Mouse (Mus musculus): ENCODE data around the gene Itpr2.

Itpr2 gene

DNA sequence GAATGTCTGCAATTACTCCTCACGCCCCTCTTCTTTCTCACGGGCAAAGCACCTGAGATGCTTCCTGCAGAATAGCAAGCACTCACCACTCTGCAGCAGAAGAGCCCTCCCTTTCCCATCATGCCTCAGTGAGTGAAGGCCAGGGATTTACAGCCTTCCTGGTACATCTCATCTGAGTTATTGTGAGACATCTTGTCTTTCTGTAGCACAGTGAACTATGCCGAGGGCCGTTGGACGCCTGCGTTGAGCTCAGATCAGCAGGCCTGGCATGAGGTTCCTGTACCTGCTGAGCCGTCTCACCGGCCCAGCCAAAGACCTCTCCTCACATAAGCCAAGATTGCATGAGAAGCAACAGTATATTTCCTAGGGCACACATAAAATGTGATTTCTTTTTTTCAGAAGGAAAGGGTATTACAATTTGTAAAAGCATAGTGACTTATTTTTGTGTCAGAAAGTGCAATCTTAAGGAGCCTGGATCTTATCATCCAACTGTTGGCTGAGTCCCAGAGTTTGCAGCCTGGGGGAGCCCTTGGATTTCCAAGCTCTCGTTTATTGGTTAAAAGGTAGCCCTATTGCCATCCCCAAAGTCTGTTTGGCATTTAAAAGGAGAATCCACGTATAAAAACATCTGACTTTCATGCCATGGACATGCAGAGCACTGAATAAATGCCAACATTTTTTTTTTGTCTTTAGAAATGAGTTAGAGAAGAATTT is 158.2 kb downstream of the Itpr2 start:
- peak; percentile 68 for DNase-seq

GRCm38 (mm10) chr6:146342995-146343394 is 159.0 kb downstream of the Itpr2 start:
- DNase-seq = peak; percentile 80

DNA sequence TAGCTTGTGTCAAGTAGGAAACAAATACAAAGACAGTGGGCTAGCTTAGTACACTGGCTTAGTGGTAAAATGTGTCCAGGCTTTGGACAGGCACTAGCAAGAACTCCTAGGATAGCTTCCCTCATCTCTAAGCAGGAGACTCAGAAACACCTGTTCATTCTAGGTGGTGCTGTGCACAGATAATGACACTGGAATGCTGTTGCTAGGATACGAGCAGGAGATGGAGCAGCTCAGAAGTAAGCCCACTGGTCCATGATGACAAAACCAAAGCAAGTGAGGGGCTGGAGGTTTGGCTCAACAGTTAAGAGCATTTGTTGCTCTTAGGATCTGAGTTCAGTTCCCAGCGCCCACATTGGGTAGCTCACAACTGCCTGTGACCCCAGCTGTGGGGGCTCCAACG is 160.1 kb downstream of the Itpr2 start:
- DNase-seq = no peak

- no peak for DNase-seq
Measured at GRCm38 (mm10) chr6:146341413-146341812, 160.6 kb downstream of the Itpr2 start.

DNA sequence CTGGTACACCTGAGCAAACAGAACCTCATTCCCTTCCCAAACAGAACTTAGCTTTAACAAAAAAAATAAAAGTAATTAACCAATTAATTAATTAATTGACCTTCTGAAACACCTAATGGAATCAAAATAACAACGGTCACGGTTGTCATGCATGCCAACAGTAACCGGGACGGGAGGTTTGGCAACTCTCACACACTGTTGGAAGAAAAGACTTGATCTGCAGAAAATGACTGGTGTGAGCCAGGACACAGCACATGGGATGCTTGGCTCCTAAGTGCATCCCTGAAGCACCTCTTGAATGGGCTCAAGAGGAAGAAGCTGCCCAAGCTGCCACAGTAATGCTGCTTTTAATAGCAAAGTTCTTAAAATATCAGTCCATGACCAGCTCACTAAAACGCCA is 161.1 kb downstream of the Itpr2 start:
- DNase-seq = no peak

GRCm38 (mm10) chr6:146339779-146340178 is 162.2 kb downstream of the Itpr2 start:
- peak; percentile 31 for DNase-seq

GRCm38 (mm10) chr6:146337237-146337636 is 164.8 kb downstream of the Itpr2 start:
- no peak for DNase-seq

GRCm38 (mm10) chr6:146335191-146335590 is 166.8 kb downstream of the Itpr2 start:
- no peak for DNase-seq

DNA sequence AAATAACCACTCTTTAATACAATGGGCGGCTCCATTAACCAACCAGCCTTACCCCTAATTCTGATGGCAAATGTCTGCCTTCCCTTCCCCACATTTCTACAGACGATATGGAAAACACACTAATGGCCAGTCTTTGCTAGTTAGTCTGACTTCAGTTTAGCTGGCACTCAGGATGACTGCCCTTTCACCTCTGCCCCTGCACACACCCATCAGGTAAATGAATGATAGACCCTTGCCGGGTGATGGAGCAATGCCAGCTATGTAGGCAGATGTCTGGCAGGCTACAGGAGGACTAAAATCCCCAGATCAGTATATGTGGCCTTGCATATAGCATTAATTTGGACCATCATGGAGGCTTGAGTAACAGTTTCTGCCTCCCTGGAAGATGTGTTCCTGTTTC is 168.5 kb downstream of the Itpr2 start:
- no peak for DNase-seq

DNA sequence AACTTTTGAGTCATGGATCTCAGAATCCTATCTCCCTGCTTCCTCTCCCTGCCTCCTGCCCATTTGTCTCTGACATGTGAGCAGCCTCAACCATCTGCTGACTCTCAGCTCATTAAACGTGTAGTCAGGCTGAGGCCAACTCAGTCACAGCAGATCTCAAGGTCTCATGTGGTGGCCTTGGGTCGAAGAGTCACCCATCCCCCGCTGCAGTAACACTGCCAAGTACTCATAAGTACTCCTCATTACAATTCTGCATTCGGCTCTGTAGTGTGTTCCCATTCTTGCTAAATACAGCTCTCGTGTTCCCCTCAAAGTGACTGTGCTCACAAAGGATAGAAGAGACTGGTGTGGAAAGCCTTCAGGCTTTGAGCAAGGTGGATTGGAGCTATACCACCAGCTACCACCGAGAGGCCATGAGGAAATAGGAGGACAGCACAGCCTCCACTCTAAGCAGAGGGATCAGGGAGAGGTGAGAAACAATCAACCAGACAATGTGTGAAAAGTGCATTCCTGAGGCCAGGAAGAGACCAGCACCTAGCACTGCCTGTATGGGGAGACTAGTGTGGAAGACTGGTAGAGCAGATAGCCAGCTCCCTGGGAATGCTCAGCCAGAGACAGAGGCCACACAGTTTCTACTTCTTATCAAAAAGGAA is 170.9 kb downstream of the Itpr2 start:
- peak; percentile 17 for DNase-seq

DNA sequence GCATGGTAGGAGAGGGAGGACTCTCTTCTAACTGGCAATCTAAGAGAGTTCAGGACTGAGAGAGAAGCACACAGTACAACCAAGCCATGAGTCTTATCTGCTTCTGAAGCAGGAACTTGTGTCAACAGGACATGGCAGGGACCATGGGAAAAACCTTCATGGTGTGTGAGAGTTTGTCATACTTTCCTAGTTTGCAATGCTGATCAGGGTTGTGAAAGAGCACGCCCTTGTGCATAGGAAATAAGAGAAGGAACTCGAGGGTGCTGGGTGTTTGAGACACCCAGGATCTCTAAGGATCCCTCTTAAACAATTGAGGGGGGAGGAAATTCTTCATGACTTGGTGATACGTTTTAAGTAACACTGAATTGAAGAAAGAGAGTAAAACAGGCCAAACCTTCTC is 172.9 kb downstream of the Itpr2 start:
- no peak for DNase-seq

DNA sequence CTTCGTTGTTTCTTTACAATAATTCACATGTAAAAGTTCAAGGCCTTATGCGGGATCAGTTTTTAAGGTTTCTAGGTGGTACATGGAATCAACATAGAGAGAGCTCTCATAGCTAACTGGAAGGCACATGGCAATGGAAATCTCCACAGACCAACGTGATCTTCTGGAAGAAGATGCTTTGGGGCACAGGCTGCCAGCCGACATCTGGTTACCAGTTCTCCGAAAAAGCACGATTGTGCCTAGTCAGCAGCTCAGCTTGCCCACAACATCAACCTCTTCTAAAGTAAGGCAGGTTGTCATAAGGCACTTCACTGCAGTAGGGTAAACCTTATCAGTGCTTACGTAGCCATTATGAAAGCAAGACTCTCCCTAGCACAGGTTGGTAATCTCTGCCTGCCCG is 175.4 kb downstream of the Itpr2 start:
- DNase-seq = no peak

DNA sequence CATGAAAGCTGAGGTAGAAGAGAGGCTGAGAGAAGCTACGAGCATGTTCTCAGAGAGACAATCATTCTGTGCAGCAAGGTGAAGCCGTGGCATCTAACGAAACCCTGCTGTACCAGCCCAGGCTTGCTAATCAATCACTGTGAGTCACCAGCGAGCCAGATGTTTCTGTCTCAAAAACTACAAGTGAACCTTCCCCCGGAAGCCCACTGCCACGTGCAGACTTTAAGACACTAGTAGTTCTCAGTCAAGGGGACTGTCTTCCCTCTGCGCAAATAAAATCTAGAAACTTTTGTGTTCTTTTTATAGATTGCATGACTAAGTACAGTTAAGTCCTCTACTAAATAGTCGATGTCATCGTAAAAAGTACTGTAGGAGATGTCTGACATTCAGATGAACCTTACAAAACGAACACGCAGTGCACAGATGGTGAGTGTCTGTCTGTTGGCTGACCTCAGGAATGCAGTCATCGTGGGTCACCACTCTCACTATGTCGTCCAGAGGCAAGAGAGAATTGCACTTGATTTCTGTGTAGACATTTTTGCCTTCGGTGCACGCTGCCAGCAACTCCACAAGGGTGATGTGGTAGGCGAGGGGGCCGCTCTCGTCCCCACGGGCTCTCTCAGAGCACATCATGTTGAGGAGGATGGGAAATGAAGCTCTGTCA is 177.3 kb downstream of the Itpr2 start:
- DNase-seq = no peak

- no peak for DNase-seq
Measured at GRCm38 (mm10) chr6:146322555-146322954, 179.5 kb downstream of the Itpr2 start.

DNA sequence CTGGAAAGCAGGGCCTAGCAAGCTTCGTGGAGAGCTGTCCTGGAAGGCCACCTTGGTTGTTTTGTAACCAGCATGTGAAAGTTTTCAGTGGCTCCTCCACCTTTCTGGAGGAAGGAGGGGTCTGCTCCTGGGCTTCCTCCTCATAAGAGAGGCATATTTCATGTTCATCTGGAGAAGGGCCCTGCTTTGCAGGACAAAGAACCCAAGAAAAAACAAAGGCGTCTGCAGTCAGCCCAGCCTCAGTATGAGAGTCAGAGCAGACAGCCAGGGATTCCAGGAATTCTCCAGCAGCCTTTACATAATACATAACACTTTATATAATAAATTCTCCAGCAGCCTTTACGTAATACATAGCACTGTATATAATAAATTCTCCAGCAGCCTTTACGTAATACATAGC is 180.1 kb downstream of the Itpr2 start:
- no peak for DNase-seq

GRCm38 (mm10) chr6:146316415-146316814 is 185.6 kb downstream of the Itpr2 start:
- no peak for DNase-seq

DNA sequence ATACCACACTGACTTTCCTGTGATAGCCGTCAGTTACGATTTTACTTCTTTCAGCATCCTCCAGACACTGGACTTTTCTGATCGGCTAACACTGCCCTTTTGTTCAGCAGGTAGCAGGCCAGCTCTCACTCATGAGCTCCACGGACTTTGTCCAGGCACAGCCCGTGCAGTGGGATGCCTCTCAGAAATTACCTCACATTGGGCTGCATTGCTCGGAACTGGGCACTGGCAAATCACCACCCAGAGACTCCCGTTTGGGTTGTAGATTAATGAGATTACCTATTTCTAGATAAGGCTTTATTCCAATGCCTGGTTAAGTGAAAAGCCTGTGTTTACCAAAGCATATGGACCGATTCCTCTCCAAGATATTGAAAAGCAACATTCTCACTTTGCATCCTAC is 186.9 kb downstream of the Itpr2 start:
- DNase-seq = no peak

DNA sequence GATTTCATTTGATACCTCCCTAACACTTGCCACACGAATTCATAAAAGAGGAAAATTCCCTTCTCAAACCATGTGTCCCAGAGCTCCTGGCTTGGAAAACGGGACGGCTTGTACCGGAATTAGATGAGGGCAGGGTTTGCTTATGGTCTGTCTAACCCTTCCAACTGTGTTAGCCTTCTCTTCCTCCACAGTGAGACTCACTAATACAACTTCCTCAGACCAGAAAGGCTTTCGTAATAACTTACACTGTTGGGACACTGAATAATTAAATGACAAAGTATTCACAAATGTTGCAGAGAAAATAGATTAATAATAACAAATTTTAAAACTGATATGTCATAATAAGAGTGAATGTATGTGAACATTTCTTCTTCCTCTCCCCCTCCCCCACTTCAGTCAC is 187.7 kb downstream of the Itpr2 start:
- no peak for DNase-seq

- DNase-seq = no peak
Measured at GRCm38 (mm10) chr6:146313396-146313795, 188.6 kb downstream of the Itpr2 start.

GRCm38 (mm10) chr6:146310210-146310609 is 191.8 kb downstream of the Itpr2 start:
- DNase-seq = no peak

- DNase-seq = no peak
Measured at GRCm38 (mm10) chr6:146309335-146309734, 192.7 kb downstream of the Itpr2 start.

GRCm38 (mm10) chr6:146305995-146306394 is 196.0 kb downstream of the Itpr2 start:
- no peak for DNase-seq

- no peak for DNase-seq
Measured at GRCm38 (mm10) chr6:146304088-146304487, 197.9 kb downstream of the Itpr2 start.

DNA sequence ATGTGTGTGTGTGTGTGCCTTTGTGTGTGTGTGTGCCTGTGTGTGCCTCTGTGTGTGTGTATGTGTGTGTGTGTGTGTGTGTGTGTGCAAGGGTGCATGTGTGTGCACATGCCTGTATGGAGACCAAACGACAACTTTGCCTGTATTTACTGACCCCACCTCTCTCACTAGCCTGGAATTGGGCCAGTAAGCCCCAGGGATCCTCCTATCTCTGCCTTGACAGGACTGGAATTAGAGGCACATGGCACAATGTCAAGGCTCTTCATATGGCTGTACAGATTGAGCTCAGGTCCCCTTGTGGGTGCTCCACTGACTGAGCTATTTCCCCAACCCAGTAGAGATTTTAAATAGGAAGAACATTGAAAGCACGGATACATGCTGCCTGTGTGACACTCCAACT is 198.7 kb downstream of the Itpr2 start:
- no peak for DNase-seq

All from cerebellum, adult 9-11 months (tissue).